Mouse (Mus musculus) heart, embryonic 11.5 days (tissue): ENCODE measurements around the gene Tgm2. TPM values are rescaled to one million over a fixed set of nuclear protein-coding genes. Genes with fewer than 3 reads are reported as not detected.

ENCODE experiments used
- ATAC-seq: fragments of 200-750 bp; cut with Nextera tagmentation; replicated peaks from 2 replicates; pipeline ENCODE4 v1.8.0; 2017; ENCODE audit warnings: moderate library complexity; ENCODE audit not compliant: insufficient number of reproducible peaks, low FRiP score, low TSS enrichment
- H3K27ac ChIP-seq: fragments of 300-500 bp; sonication (generic); 2 replicates; pipeline ENCODE4 v1.5.1; 2014; ENCODE audit warnings: mild to moderate bottlenecking, low read depth, low read length
- H3K27me3 ChIP-seq: fragments of 300-500 bp; sonication (generic); 2 replicates; pipeline ENCODE4 v1.6.1; 2014; ENCODE audit warnings: mild to moderate bottlenecking, low read length, mixed read lengths; ENCODE audit not compliant: control insufficient read depth, insufficient read depth
- H3K36me3 ChIP-seq: fragments of 300-500 bp; sonication (generic); 2 replicates; pipeline ENCODE4 v1.6.1; 2014; ENCODE audit warnings: mild to moderate bottlenecking, low read length, moderate library complexity, mixed read lengths; ENCODE audit not compliant: control insufficient read depth, insufficient read depth
- H3K4me1 ChIP-seq: fragments of 300-500 bp; sonication (generic); 2 replicates; pipeline ENCODE4 v1.6.1; 2014; ENCODE audit warnings: low read length; ENCODE audit not compliant: control insufficient read depth, insufficient read depth
- H3K4me2 ChIP-seq: fragments of 300-500 bp; sonication (generic); 2 replicates; pipeline ENCODE4 v1.6.1; 2014; ENCODE audit warnings: mild to moderate bottlenecking, moderate library complexity
- H3K4me3 ChIP-seq: fragments of 300-500 bp; sonication (generic); 2 replicates; pipeline ENCODE4 v1.5.1; 2014; ENCODE audit warnings: low read depth, low read length
- H3K9ac ChIP-seq: fragments of 300-500 bp; sonication (generic); 2 replicates; pipeline ENCODE4 v1.6.1; 2014; ENCODE audit warnings: mild to moderate bottlenecking, low read depth, low read length, moderate library complexity
- H3K9me3 ChIP-seq: fragments of 300-500 bp; sonication (generic); replicated peaks from 2 replicates; pipeline ENCODE4 v1.6.1; 2016; ENCODE audit warnings: low read length; ENCODE audit not compliant: control insufficient read depth
- WGBS: fragments of 180-500 bp; shearing (Covaris S2); extraction: QIAGEN DNeasy Blood & Tissue Kit; methylation state at CpG from one replicate; pipeline ENCODE4 v1.1.7; 2014; ENCODE audit not compliant: insufficient replicate concordance; 5-methylcytosine and 5-hydroxymethylcytosine counted together
- polyA plus RNA-seq: library from polyadenylated mRNA; unstranded; fragments of >200 nt; fragmentation: Nextera tagmentation; extraction: Ambion mirVana; gene quantifications from 2 replicates; pipeline ENCODE4 v1.2.1, GENCODE M21; 2014

The Tgm2 gene
- polyA plus RNA-seq, 1 experiment from 2014 or later = 130 TPM

GRCm38 (mm10) chr2:158174438-158174837, 28.2 kb upstream of the Tgm2 start:
- ATAC-seq = no peak
- H3K4me1 ChIP-seq = peaks cover 27% of the 10 kb centered on the region
- no peak overlapping the region for H3K9ac ChIP-seq
- no peak overlapping the region for H3K4me2 ChIP-seq
- WGBS = 66% methylated on average over 5 of the region's 5 CpGs
- no peak overlapping the region for H3K27ac ChIP-seq
- no peaks in the 10 kb centered on the region for H3K36me3 ChIP-seq
- H3K4me3 ChIP-seq = no peak overlapping the region
- no peaks in the 10 kb centered on the region for H3K27me3 ChIP-seq
- H3K9me3 ChIP-seq = no peaks in the 10 kb centered on the region

- H3K4me2 ChIP-seq = no peak overlapping the region
- no peak for ATAC-seq
- no peak overlapping the region for H3K27ac ChIP-seq
- no peaks in the 10 kb centered on the region for H3K9me3 ChIP-seq
- H3K36me3 ChIP-seq = no peaks in the 10 kb centered on the region
- H3K27me3 ChIP-seq = no peaks in the 10 kb centered on the region
- no peak overlapping the region for H3K4me3 ChIP-seq
- WGBS = 70% methylated on average over 2 of the region's 2 CpGs
- no peak overlapping the region for H3K9ac ChIP-seq
- peaks cover 35% of the 10 kb centered on the region for H3K4me1 ChIP-seq
Observed at GRCm38 (mm10) chr2:158170394-158170793, 24.2 kb upstream of the Tgm2 start.

GRCm38 (mm10) chr2:158169771-158170170, 23.5 kb upstream of the Tgm2 start:
- Histone ChIP-seq H3K36me3 (no peaks in the 10 kb centered on the region), H3K27me3 (no peaks in the 10 kb centered on the region), H3K4me3 (no peak overlapping the region), H3K27ac (no peak overlapping the region), H3K9ac (no peak overlapping the region), H3K4me2 (no peak overlapping the region), H3K9me3 (no peaks in the 10 kb centered on the region), H3K4me1 (peaks cover 29% of the 10 kb centered on the region)
- WGBS = 74% methylated on average over 7 of the region's 7 CpGs
- no peak for ATAC-seq

- Histone ChIP-seq H3K36me3 (no peaks in the 10 kb centered on the region), H3K27ac (peak overlapping the region; percentile 15; the same call in 1 of the 2 replicates), H3K9me3 (no peaks in the 10 kb centered on the region), H3K4me2 (no peak overlapping the region), H3K9ac (no peak overlapping the region), H3K4me1 (peaks cover 28% of the 10 kb centered on the region), H3K27me3 (no peaks in the 10 kb centered on the region), H3K4me3 (no peak overlapping the region)
- no peak for ATAC-seq
- WGBS = 62% methylated on average over 6 of the region's 6 CpGs
Observed at GRCm38 (mm10) chr2:158169351-158169750, 23.1 kb upstream of the Tgm2 start.

- H3K36me3 ChIP-seq = no peaks in the 10 kb centered on the region
- peaks cover 27% of the 10 kb centered on the region for H3K4me1 ChIP-seq
- no peaks in the 10 kb centered on the region for H3K9me3 ChIP-seq
- no peak overlapping the region for H3K4me2 ChIP-seq
- WGBS = 27% methylated on average over 8 of the region's 8 CpGs
- peak; percentile 46 for ATAC-seq
- no peak overlapping the region for H3K4me3 ChIP-seq
- no peaks in the 10 kb centered on the region for H3K27me3 ChIP-seq
- H3K27ac ChIP-seq = peak overlapping the region; percentile 68; the same call in 1 of the 2 replicates
- no peak overlapping the region for H3K9ac ChIP-seq
Observed at GRCm38 (mm10) chr2:158168741-158169211, 22.5 kb upstream of the Tgm2 start.

- Histone ChIP-seq H3K4me1 (peaks cover 27% of the 10 kb centered on the region), H3K9ac (no peak overlapping the region), H3K27ac (no peak overlapping the region), H3K27me3 (no peaks in the 10 kb centered on the region), H3K36me3 (no peaks in the 10 kb centered on the region), H3K9me3 (no peaks in the 10 kb centered on the region), H3K4me2 (no peak overlapping the region), H3K4me3 (no peak overlapping the region)
- ATAC-seq = no peak
- 46% methylated on average over 9 of the region's 9 CpGs for WGBS
Observed at GRCm38 (mm10) chr2:158167496-158168205, 21.4 kb upstream of the Tgm2 start.

- H3K27me3 ChIP-seq = no peaks in the 10 kb centered on the region
- no peaks in the 10 kb centered on the region for H3K36me3 ChIP-seq
- H3K4me1 ChIP-seq = peaks cover 27% of the 10 kb centered on the region
- no peak for ATAC-seq
- 65% methylated on average over 7 of the region's 7 CpGs for WGBS
- H3K9ac ChIP-seq = no peak overlapping the region
- H3K4me2 ChIP-seq = no peak overlapping the region
- H3K4me3 ChIP-seq = no peak overlapping the region
- H3K9me3 ChIP-seq = no peaks in the 10 kb centered on the region
- no peak overlapping the region for H3K27ac ChIP-seq
Observed at GRCm38 (mm10) chr2:158166628-158167027, 20.4 kb upstream of the Tgm2 start.

- Histone ChIP-seq H3K4me1 (peaks cover 27% of the 10 kb centered on the region), H3K27ac (no peak overlapping the region), H3K9me3 (no peaks in the 10 kb centered on the region), H3K9ac (no peak overlapping the region), H3K4me2 (no peak overlapping the region), H3K36me3 (no peaks in the 10 kb centered on the region), H3K27me3 (no peaks in the 10 kb centered on the region), H3K4me3 (no peak overlapping the region)
- WGBS = 84% methylated on average over 4 of the region's 4 CpGs
- no peak for ATAC-seq
Observed at GRCm38 (mm10) chr2:158165776-158166175, 19.5 kb upstream of the Tgm2 start.

- 72% methylated on average over 6 of the region's 6 CpGs for WGBS
- H3K27me3 ChIP-seq = no peaks in the 10 kb centered on the region
- no peak for ATAC-seq
- peaks cover 25% of the 10 kb centered on the region for H3K4me1 ChIP-seq
- no peak overlapping the region for H3K4me2 ChIP-seq
- H3K36me3 ChIP-seq = no peaks in the 10 kb centered on the region
- no peaks in the 10 kb centered on the region for H3K9me3 ChIP-seq
- no peak overlapping the region for H3K4me3 ChIP-seq
- no peak overlapping the region for H3K9ac ChIP-seq
- no peak overlapping the region for H3K27ac ChIP-seq
Observed at GRCm38 (mm10) chr2:158163034-158163433, 16.8 kb upstream of the Tgm2 start.
